Mouse (Mus musculus) hematopoietic stem cell, adult 5-6 weeks (primary cell): ENCODE measurements around the gene Rnf186. TPM values are rescaled to one million over a fixed set of nuclear protein-coding genes. Genes with fewer than 3 reads are reported as not detected.
"Not testable (repeated sequence)": the region's sequence is repeated elsewhere in the genome, so short reads cannot be mapped to it uniquely, and the experiment has no call there.

Experiments
- ATAC-seq, 2 experiments: fragments of 125-278 bp in 1 of 2; replicated peaks in 1 of 2; 2 replicates each; pipeline ENCODE4 v1.8.0; 2016 to 2017; ENCODE audit warnings: inconsistent platforms in 2 of 2, mild to moderate bottlenecking in 2 of 2, moderate number of reproducible peaks in 2 of 2, low read depth in 1 of 2, moderate TSS enrichment in 1 of 2; ENCODE audit not compliant: low FRiP score in 2 of 2, poor library complexity in 2 of 2, severe bottlenecking in 2 of 2, insufficient read depth in 1 of 2, low TSS enrichment in 1 of 2
- total RNA-seq: library from RNA; stranded (forward); fragments of 172-1452, 232-1000 nt; gene quantifications from 2 replicates; pipeline ENCODE4 v1.2.3, GENCODE M21; 2017

Rnf186 gene
- total RNA-seq, 1 experiment from 2014 or later: not detected

DNA sequence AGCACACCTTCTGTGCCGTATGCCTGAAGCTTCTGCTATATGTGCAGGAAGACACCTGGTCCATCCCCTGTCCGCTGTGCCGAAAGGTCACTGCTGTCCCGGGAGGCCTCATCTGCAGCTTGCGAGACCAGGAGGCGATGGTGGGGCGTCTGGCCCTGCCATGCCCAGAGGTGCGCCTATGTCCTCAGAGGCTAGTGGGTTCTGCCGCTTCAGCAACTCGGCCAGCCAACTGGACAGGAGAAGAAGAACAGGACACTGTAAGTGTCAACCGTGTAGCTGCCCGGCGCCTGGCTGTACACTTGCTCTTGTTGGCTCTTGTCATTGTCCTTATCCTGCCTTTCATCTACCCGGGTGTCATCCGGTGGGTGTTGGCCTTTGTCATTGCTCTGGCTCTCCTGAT is 573 bp downstream of the Rnf186 start:
- ATAC-seq: no peak

DNA sequence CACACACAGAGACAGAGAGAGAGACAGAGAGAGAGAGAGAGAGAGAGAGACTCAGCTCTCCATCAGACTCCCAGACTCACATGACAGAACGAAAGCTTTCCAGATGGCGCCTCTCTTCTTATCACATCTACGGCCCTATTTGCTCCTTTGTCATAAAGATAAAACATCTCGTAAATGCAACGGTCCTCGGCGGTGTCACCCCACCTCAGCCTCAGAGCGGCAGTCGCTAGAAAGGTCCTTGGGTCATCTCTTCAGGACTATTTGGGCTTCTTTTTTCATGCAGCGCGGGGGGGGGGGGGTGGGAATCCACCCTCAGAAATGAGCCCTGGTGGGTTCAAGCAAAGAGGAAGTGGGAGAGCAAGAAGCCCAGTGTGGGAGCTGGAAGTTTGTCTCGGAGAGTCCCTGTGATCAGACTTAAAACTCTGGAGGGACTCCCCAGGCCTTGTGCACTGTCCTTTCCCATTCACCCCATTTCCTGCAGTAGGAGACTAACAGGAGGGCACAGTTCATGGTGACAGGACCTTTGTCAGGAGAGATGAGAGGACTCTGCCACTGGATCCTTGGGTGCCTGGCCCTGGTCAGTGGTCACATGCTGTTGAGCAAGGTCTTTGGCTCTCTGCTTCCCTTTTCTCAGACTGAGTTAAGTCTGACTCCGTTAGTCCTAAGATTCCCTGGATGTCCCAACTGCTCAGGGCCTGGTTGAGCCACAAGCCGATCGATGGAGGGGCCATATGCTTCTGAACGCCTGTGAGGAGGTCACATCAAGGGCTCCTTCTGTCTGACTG is 2.1 kb downstream of the Rnf186 start:
- no peak for ATAC-seq

DNA sequence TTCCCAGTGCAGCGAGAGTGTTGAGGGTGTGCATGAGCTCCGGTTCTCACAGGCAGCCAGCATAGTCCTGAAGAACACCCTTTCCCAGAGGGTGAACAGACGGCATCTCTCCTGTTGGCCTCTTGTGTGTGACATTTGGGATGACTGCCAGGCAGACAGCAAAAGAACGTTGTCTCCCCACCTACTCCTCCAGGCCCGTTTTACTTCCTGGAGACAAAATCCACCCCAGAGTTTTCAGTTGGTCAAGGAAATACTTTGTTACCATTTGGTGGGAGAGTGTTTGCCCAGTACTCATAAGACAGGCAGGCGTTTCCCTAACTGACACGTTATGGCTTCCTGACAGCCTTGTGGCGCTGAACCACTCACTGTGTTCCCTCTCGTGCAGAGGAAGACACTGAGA is 2.8 kb downstream of the Rnf186 start:
- no peak for ATAC-seq

DNA sequence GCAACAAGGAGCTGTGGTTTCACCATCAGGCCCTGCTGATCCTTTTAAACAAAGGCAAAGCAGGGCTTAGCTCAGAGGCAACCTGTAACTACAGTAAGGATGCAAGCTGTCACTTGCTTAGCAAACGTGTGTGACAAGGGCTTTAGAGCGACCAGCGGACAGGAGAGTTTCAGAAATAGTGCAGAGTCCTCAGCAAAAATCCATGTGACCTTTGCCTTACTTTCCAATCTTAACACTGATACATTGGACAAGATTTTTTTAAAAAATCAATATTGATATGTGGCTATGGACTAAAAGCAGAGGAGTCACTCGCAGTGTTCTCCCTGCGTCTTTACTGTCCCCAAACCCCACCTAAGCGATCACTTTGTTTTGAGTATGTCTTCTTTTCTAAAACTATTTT is 4.5 kb downstream of the Rnf186 start:
- no peak for ATAC-seq

DNA sequence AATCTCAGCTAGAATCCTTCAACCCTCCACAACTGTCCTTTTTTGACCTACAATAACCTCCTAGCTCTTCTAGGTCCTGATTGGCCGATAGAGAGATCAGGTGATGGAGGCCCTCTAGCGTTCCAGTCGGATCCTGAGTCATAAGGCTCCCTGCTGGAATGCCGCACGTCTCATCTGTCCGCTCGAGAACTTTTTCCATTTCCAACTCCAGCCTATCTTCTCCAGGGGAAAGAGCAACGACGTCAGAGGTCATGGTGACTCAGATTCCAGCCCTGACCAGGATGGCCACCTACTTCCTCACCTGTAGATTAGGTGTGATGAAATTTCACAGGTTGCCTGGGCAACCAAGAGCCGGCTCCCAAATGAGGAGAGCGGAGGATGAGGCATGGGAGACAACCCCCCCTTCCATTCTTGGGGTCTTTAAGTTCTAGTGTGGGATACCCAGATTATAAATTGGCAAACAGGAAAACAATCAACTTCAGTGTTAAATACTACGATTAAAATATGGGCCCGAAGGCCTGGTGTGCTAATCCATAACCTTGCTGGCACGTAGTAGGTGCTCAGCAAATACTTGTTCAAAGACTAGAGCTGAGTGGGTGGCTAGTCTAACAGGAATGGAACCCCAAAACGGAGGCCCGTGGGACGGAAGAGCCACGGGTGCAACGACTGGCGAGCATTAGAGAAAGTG is 5.4 kb downstream of the Rnf186 start:
- peak; percentile 30 to 31; a peak in 2 of 4 replicates for ATAC-seq

DNA sequence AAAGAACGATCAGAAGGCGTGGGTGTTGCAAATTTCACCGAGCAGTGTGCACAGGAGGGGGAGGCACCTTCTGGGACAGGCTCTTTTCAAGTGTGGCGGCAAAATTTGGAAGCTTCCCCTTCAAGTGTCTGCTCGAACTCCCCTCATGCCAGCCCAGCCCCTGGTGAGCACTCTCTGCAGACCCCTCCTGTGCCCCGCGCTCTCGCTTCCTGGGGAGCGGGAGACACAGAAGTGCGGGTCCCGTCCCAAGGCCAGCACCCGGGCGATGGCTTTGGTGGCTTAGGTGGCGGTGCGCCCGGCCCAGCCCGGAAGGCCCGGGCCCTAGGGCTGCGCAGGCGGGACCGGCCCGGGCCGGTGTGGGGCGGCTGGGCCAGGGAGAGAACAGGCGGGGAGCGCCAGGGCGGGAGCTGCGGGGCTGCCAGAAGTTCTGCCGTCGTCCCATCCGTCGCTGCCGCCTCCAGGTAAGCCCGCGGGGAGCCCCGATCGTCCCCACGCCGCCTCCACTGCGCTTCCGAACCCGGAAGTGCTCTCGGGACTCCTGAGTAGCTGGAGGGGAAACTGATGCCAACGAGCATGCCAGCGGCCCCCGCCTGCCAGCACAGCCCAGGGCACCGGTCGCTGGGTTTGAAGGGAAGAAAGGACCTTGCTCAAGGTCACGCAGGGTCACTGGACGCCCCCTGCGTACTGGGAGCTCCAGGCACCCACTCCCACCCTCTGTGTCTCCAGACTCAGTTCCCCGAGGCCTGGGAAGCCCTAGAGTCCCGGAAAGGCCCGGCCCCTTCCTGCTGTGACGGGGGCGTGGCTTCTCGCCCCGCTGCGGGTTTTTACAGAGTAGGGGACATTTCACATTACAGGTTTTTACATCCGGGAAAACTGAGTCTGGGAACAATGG is 6.2 kb downstream of the Rnf186 start, which contains the start of gene Tmco4:
TSS of gene Tmco4 (plus strand) at position 62 of the 892 bp plus-strand sequence.
- peak; percentile 80 to 81 for ATAC-seq

DNA sequence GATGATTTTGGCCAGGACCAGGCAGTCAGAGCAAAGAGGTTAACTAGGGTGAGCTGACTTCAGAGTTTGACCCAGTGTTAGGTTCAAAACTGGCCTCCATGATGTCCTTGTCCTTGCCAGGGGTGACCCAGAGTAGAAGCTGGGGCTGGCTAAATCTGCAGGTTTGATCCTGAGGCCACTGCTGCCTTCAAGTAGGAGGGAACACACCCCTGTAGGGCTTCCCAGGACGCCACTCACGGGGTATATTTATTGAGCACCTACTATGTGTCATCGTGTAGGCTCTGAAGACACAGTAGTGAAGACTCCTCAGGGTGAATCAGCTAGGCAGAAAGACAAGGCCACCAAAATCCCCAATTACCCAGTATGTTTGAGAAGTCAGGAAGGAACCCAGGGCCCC is 6.8 kb downstream of the Rnf186 start:
- no peak for ATAC-seq

DNA sequence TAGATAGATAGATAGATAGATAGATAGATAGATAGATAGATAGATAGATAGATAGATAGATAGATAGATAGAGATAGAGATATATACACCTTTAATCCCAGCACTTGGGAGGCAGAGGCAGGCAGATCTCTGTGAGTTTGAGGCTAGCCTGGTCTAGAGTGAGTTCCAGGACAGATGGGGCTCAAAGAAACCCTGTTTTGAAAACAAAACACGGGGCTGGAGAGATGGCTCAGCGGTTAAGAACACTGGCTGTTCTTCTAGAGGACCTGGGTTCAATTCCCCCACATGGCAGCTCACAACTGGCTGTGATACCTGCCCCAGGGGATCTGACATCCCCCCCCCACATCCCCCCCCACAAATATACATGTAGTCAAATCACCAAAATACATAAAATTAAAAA is 7.6 kb downstream of the Rnf186 start:
- ATAC-seq: not testable (repeated sequence)

DNA sequence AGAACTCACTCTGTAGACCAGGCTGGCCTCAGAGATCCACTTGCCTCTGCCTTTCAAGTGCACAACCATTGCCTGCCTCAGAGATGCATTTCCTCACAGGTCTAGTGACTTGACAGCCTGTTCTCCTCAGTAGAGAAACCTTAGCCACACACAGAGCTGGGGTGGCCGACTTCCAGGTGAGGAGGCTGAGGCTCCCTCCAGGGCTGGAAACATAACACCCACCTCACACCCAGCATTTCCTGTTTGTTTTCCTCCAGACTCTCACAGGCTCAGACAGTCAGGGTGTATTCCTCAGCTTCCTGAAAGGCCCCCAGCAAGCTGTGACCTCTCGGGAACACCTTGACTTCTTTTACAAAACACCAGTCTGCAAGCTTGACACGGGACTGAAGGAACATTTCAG is 8.3 kb downstream of the Rnf186 start:
- ATAC-seq: no peak

DNA sequence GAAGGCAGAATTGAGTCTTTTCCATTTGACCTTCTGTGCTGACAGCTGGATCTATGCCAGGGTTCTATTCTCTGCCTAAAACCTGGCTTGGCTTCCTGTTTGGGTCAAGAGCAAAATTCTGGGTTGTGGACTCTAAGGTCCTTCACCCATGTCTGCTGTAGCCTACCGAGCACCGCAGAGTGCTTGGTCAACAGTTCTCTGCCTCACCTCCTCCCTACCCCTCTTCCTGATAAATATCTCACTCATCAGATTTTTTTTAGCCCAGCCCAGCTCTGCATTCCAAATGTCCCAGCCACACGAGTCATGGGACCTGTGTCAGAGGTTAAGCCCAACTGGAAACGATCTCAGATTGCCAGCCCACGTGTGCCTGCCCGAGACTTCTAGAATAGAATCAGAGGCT is 9.1 kb downstream of the Rnf186 start:
- ATAC-seq: no peak

DNA sequence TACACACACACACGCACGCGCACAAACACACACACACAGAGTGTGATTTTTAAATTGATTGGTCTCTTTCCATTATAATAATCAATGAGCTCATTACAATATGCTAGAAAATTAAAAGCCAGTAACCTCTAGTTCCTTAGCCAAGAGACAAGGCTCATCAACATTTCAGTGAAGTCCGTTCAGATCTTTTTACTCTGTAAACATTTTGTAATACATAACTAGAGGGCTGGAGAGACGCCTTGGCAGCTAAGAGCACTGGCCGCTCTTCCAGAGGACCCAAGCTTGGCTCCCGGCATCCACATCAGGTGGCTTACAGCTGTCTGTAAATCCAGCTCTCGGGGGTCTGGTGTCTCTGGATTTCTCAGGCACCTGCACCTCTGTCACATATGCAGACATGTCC is 13.1 kb downstream of the Rnf186 start:
- ATAC-seq: no peak

DNA sequence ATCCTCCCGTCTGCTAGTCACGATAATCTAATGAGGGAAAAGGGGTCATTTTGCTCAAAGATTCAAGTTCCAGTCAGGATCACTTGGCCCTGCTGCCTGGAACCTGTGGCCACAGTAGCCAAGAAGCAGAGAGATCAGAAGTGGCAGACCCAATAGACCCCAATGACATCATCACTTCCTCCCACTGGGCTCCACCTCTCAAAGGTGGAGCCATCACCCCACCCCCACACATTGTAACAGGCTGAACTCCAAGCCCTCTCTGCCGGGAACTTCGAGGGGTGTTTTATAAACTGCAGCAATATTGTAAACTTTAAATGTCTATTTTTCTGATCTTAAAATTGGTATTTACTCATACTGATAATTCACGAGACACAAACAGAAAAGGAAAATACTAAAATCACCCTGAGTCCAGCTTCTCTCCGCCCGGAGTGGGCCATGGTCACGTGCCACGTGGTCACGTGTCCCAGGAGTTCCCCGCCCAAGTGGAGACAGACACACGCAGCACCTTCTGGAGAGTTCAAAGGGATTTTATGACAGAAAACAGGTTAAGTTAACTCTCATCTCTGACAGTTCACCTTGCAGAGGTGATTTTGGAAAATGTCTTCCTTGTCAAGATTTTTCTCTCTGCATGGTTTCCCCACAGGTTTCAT is 14.0 kb downstream of the Rnf186 start:
- ATAC-seq: no peak

DNA sequence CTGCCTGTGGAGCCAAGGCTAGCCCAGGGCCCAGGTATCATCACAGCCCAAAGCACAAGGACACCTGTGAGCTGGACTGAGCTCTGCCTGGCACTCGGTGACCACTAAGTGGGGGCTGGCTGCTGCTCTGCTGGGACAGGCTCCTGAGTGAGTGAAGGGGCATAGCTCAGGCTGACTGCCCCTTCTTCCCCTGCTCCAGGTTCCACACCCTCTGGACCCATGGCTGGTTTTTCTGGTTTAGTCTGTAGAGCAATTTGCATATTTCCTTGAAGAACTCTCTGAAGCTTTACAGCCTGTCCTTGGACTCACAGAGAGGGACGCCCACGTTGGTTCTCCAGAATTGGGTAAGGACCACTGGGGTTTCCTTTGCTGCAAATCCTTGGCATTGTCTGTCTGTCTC is 16.5 kb downstream of the Rnf186 start:
- ATAC-seq: no peak

DNA sequence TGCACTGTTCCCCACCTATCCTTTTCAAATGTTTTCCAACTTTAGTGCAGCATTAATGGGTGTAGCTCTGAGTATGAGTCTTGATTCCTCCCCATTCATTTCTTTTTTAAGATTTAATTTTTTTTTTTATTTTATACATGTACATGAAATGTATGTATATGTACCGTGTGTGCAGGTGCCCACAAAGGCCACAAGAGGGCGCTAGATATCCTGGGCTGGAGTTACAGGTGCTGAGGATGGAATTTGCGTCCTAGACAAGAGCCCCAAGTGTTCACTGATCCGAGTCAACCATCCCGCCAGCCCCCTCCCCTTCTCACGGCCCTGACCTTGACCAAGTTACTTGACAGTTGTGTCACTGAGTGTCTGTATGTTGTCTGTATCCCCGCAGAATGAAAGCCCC is 17.8 kb downstream of the Rnf186 start:
- ATAC-seq: no peak

DNA sequence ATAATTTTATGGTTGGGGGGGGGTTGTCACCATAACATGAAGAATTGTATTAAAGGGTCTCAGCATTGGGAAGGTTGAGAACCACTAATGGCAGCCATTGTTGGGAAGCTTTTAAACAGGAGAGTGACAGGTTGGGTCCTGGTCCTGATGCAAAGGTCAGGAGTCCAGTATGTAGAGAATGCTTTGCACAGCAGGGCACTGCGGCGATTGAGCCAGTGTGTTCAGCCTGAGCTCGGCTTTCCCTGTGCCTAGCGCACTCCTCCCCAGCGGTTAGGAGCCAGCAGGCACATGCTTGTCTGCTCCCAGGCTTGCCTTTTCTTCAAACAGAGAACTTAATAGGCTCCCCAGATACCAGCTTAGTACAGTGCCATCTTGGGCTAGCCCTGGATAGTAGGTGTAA is 19.4 kb downstream of the Rnf186 start:
- ATAC-seq: no peak

DNA sequence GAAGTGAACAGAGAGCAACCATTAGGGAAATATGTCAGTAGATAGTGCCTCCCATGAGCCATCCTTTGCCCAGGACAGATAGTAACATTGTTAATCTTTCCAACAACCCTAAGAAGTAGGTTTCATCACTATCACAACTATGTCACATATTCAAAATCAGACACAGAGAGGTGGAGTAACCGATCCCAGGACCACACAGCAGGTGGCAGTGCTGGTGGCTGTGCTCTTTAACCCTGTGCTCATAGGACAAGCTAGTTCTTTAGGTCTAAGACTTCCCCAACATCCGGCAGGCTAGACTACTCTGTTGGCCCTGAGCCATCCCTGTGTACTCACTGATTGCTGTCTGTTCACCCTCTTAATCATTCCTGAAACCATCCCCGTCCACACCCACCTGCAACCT is 27.5 kb downstream of the Rnf186 start:
- ATAC-seq: no peak

DNA sequence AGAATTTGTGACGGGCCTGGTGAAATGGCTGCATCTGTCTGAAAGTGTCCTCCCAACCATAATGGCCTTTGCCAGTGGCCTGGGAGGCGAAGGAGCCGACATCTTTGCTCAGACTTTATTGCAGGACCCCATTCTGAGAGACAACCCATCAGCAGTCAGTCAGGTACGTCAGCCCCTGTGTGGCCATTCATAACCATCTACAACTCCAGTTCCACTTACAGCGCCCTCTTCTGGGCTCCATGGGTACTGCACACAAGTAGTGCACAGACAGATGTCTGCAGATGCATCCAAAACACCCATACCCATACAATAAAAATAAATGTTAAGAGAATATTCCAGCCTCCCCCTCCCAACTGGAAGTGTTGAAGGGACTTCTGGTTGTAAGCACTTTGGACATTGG is 29.5 kb downstream of the Rnf186 start:
- no peak for ATAC-seq
